Mouse (Mus musculus) limb, embryonic 14.5 days (tissue): ENCODE results near the gene Prnd. TPM values are rescaled to one million over a fixed set of nuclear protein-coding genes. Genes with fewer than 3 reads are reported as not detected.

Experiments used
- ATAC-seq: fragments of 200-750 bp; cut with Nextera tagmentation; 2 replicates; pipeline ENCODE4 v1.8.0; 2017; ENCODE audit warnings: low read depth, moderate number of reproducible peaks, moderate TSS enrichment; ENCODE audit not compliant: low FRiP score
- DNase-seq: peaks from one replicate; pipeline ENCODE4 v3.0.0-alpha.2; 2015; ENCODE audit warnings: low spot score
- H3K27ac ChIP-seq: fragments of 300-500 bp; sonication (generic); replicated peaks from 2 replicates; pipeline ENCODE4 v1.5.1; 2014; ENCODE audit warnings: low read depth, mild to moderate bottlenecking, low read length, moderate library complexity, mixed read lengths
- H3K27me3 ChIP-seq: fragments of 300-500 bp; sonication (generic); 2 replicates; pipeline ENCODE4 v1.6.1; 2014; ENCODE audit warnings: low read length, mixed read lengths; ENCODE audit not compliant: control insufficient read depth, insufficient read depth
- H3K36me3 ChIP-seq: fragments of 300-500 bp; sonication (generic); 2 replicates; pipeline ENCODE4 v1.6.1; 2014; ENCODE audit warnings: mild to moderate bottlenecking, low read length, moderate library complexity, mixed read lengths; ENCODE audit not compliant: control insufficient read depth, insufficient read depth
- H3K4me1 ChIP-seq: fragments of 300-500 bp; sonication (generic); 2 replicates; pipeline ENCODE4 v1.6.1; 2014; ENCODE audit warnings: antibody characterized with exemption, low read length, mixed read lengths; ENCODE audit not compliant: control insufficient read depth, insufficient read depth
- H3K4me2 ChIP-seq: fragments of 300-500 bp; sonication (generic); replicated peaks from 2 replicates; pipeline ENCODE4 v1.6.1; 2014; ENCODE audit warnings: low read depth, mild to moderate bottlenecking, low read length, moderate library complexity; ENCODE audit not compliant: severe bottlenecking
- H3K4me3 ChIP-seq: fragments of 300-500 bp; sonication (generic); replicated peaks from 2 replicates; pipeline ENCODE4 v1.5.1; 2014; ENCODE audit warnings: low read length
- H3K9ac ChIP-seq: fragments of 300-500 bp; sonication (generic); 2 replicates; pipeline ENCODE4 v1.6.1; 2014; ENCODE audit warnings: mild to moderate bottlenecking, low read depth, low read length, moderate library complexity; ENCODE audit not compliant: severe bottlenecking
- H3K9me3 ChIP-seq: fragments of 300-500 bp; sonication (generic); 2 replicates; pipeline ENCODE4 v1.6.1; 2016; ENCODE audit warnings: low read length; ENCODE audit not compliant: control insufficient read depth
- POLR2A ChIP-seq: fragments of 200-500 bp; IDR thresholded peaks from 2 replicates; pipeline ENCODE4 v1.8.0; 2012; ENCODE audit warnings: inconsistent platforms, mild to moderate bottlenecking, moderate library complexity, borderline replicate concordance; ENCODE audit not compliant: insufficient read depth, insufficient read length; ENCODE audit errors: extremely low read depth
- WGBS: fragments of 180-500 bp; shearing (Covaris S2); extraction: QIAGEN DNeasy Blood & Tissue Kit; methylation state at CpG from one replicate; pipeline ENCODE4 v1.1.7; 2014; 5-methylcytosine and 5-hydroxymethylcytosine counted together
- polyA plus RNA-seq, 2 experiments: library from polyadenylated mRNA; depleted of rRNA in 1 of 2; stranded (reverse) in 1 of 2; unstranded in 1 of 2; fragments of >200 nt; fragmentation: Nextera tagmentation in 1 of 2; extraction: Ambion mirVana in 1 of 2; gene quantifications; 2 replicates each; pipeline versions ENCODE4 v1.2.1 to v1.2.3; 2012 to 2014

The Prnd gene
- polyA plus RNA-seq, 2 experiments: 41.2 to 50.5 TPM

DNA sequence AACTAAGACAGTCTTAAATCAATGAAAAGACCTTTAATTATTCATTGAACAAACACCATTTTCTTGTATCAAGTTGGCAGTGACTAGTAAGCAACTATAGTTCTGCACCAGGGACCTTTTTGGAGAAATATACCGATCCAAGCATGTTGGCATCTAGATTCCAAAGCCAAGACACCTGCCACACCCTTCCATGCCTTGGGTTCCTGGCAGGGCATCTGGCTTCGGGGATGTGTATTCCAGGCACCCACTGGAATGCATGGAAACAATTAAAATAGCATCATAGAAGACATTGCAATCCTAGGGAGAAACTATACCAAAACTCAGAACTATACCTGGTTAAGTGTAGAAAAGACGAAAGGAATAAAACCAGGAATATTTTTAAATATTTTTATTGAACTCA, 44.4 kb upstream of the Prnd start:
- no peaks in the 10 kb centered on the region for H3K36me3 ChIP-seq
- no peak for ATAC-seq
- no peak for DNase-seq

DNA sequence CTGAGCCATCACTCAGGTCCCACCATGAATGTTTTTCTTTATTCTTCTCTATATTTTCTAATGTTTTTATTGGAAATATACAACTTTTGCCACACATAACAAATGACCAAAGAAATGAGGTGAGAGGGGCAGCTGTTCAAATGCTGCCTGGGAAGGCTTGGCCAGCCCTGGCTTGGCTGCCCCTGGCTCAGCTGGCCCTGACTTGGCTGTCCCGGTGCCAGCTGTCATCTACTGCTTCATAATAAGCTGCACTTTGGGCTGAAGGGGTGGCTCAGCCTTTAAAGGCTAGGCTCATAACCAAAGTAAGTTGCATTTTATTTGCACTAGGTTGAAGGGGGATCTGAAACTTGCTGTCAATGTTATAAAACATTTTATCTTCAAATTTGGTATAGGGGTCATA, 43.8 kb upstream of the Prnd start:
- no peak overlapping the region for H3K4me3 ChIP-seq
- ATAC-seq: no peak
- H3K27ac ChIP-seq: no peak overlapping the region
- TF ChIP-seq POLR2A: no peak
- no peaks in the 10 kb centered on the region for H3K9me3 ChIP-seq
- no peak overlapping the region for H3K4me2 ChIP-seq
- H3K9ac ChIP-seq: no peak overlapping the region
- DNase-seq: no peak
- H3K36me3 ChIP-seq: no peaks in the 10 kb centered on the region
- H3K4me1 ChIP-seq: peaks cover 8% of the 10 kb centered on the region; the same call in 1 of the 2 replicates
- H3K27me3 ChIP-seq: no peaks in the 10 kb centered on the region
- WGBS: 78% methylated on average over 1 of the region's 1 CpGs

More for the DNA sequence above, 44.4 kb upstream of the Prnd start:
- H3K27me3 ChIP-seq: no peaks in the 10 kb centered on the region
- H3K4me2 ChIP-seq: no peak overlapping the region
- WGBS: 76% methylated on average over 3 of the region's 3 CpGs
- peaks cover 7% of the 10 kb centered on the region; the same call in 1 of the 2 replicates for H3K4me1 ChIP-seq
- no peak overlapping the region for H3K27ac ChIP-seq
- no peak overlapping the region for H3K4me3 ChIP-seq
- no peak overlapping the region for H3K9ac ChIP-seq
- TF ChIP-seq POLR2A: no peak
- no peaks in the 10 kb centered on the region for H3K9me3 ChIP-seq

DNA sequence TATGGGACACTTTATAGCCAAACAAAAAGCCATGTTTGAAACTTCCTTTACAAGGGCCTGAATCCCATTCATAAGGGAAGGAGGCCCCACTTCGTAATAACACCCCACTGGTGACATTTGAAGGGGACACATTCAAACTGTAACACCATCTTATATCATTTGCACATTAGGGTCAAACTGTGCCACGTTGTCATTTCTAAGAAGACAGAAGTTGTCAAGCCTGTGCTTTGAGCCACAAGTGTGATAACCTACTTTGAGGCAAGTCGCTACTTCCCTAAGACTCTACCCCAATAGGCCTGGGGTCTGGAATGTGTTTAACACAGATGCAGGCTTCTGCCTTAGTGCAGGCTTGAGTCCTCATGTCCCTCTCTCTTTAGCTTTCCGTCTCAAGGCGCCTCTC, 43.4 kb upstream of the Prnd start:
- Histone ChIP-seq H3K36me3 (no peaks in the 10 kb centered on the region), H3K4me2 (no peak overlapping the region), H3K9me3 (no peaks in the 10 kb centered on the region), H3K9ac (no peak overlapping the region), H3K27ac (no peak overlapping the region), H3K4me1 (peaks cover 8% of the 10 kb centered on the region; the same call in 1 of the 2 replicates), H3K27me3 (no peaks in the 10 kb centered on the region), H3K4me3 (no peak overlapping the region)
- DNase-seq (no peak), ATAC-seq (no peak)
- no peak for TF ChIP-seq POLR2A
- 74% methylated on average over 5 of the region's 5 CpGs for WGBS

DNA sequence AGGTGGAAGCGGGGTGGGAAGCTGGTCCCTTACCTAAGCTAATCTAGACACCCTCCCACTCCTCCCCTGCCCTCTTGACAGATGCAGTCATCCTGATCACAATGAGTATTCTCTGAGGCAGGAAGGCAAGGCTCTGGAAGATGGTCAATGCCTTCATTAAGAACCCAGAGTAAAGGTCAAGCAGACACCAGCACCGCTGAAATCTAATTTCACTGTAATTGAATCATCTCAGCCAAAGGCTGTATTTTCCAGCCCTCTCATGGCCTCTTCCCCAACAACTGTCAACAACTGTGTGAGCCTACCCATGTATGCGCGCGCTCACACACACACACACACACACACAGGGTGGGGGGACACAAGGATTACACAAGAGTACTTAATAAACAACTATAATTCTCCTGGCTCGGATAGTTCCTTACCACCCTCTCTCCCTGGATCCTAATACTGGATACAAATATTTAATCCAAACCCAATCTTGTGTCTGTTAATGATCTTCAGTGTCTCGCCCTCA, 42.3 kb upstream of the Prnd start:
- no peak for TF ChIP-seq POLR2A
- Histone ChIP-seq H3K4me2 (no peak overlapping the region), H3K4me3 (no peak overlapping the region), H3K9ac (no peak overlapping the region), H3K27ac (no peak overlapping the region), H3K9me3 (no peaks in the 10 kb centered on the region), H3K27me3 (no peaks in the 10 kb centered on the region), H3K36me3 (no peaks in the 10 kb centered on the region), H3K4me1 (peaks cover 8% of the 10 kb centered on the region; the same call in 1 of the 2 replicates)
- WGBS: 89% methylated on average over 7 of the region's 7 CpGs
- ATAC-seq (no peak), DNase-seq (no peak)

DNA sequence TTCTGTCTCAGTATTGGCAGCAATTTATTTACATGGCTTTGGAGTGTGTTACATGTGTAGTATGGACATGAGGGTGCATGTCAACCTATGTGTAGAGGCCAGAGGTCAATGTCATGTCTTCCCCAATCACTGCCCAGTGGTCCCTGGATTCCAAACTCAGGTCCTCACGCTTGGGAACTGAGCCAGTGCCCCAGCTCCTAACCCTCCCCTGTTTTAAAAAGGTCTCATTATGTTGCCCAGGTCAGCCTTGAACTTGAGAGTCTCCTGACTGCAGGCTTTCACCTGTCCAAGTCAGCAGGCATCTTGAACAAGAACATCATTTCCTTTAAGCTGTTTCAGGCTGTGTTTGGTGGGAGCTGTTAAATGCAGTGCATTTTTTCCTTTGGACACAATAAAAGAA, 41.8 kb upstream of the Prnd start:
- Histone ChIP-seq H3K4me2 (peak overlapping the region; percentile 80; the same call in 1 of the 2 replicates), H3K4me3 (no peak overlapping the region), H3K9ac (no peak overlapping the region), H3K4me1 (peaks cover 8% of the 10 kb centered on the region; the same call in 1 of the 2 replicates), H3K9me3 (no peaks in the 10 kb centered on the region), H3K36me3 (0 out of 2 replicates have a peak, but pooled peaks cover 3% of the 10 kb centered on the region), H3K27ac (no peak overlapping the region), H3K27me3 (no peaks in the 10 kb centered on the region)
- ATAC-seq: no peak
- no peak for TF ChIP-seq POLR2A
- 100% methylated on average over 1 of the region's 1 CpGs for WGBS
- no peak for DNase-seq
